Mouse (Mus musculus) C2C12 (cell line): Measurements from ENCODE around the gene Vps25.

Source experiments
- CEBPB ChIP-seq: IDR thresholded peaks from one replicate; pipeline ENCODE4 v1.6.1; 2011; ENCODE audit warnings: low read depth, mild to moderate bottlenecking, control low read depth, moderate library complexity
- CTCF ChIP-seq: IDR thresholded peaks from one replicate; pipeline ENCODE4 v1.5.1; 2011; ENCODE audit not compliant: control insufficient read depth, insufficient read depth, insufficient read length
- FOSL1 ChIP-seq: IDR thresholded peaks from one replicate; pipeline ENCODE4 v1.8.0; 2011; ENCODE audit warnings: mild to moderate bottlenecking, low read length; ENCODE audit not compliant: poor library complexity, insufficient read depth, severe bottlenecking
- MAX ChIP-seq: IDR thresholded peaks from one replicate; pipeline ENCODE4 v1.6.1; 2011; ENCODE audit warnings: mild to moderate bottlenecking, control low read depth
- MYOD1 ChIP-seq: IDR thresholded peaks from one replicate; pipeline ENCODE4 v1.6.1; 2011; ENCODE audit warnings: low read depth; ENCODE audit not compliant: control insufficient read depth, insufficient read length
- USF1 ChIP-seq: IDR thresholded peaks from one replicate; pipeline ENCODE4 v1.6.1; 2011; ENCODE audit warnings: low read depth, mild to moderate bottlenecking, control low read depth, moderate library complexity

DNA sequence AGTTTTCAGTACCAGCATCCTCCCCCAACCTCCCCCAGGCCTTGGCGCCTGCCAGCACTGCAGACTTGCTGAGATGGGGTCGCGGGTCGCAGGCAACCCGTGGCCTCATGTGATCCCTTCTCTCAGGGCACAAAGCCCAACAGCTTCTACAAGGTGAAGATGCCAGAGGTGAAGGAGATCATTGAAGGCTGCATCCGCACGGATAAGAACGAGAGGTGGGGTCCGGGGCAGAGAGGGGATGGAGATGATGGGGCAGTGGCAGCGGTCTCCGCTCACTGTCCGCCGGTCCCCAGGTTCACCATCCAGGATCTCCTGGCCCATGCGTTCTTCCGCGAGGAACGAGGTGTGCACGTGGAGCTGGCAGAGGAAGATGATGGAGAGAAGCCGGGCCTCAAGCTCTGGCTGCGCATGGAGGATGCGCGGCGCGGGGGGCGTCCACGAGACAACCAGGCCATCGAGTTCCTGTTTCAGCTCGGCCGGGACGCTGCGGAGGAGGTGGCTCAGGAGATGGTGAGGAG lies 11.5 kb downstream of the Vps25 start:
- no peak for TF ChIP-seq MAX
- TF ChIP-seq CTCF, result no peak
- TF ChIP-seq CEBPB, result no peak
- no peak for TF ChIP-seq MYOD1
- no peak for TF ChIP-seq FOSL1
- TF ChIP-seq USF1, result no peak
